Mouse (Mus musculus) MEL-GATA-1-ER (cell line): Measurements from ENCODE around the gene Zfp101.

Source experiments
- DNase-seq: peaks from one replicate; pipeline ENCODE4 v3.0.0-alpha.2; 2012; ENCODE audit warnings: low read depth; ENCODE audit errors: extremely low read depth

Zfp101 gene

DNA sequence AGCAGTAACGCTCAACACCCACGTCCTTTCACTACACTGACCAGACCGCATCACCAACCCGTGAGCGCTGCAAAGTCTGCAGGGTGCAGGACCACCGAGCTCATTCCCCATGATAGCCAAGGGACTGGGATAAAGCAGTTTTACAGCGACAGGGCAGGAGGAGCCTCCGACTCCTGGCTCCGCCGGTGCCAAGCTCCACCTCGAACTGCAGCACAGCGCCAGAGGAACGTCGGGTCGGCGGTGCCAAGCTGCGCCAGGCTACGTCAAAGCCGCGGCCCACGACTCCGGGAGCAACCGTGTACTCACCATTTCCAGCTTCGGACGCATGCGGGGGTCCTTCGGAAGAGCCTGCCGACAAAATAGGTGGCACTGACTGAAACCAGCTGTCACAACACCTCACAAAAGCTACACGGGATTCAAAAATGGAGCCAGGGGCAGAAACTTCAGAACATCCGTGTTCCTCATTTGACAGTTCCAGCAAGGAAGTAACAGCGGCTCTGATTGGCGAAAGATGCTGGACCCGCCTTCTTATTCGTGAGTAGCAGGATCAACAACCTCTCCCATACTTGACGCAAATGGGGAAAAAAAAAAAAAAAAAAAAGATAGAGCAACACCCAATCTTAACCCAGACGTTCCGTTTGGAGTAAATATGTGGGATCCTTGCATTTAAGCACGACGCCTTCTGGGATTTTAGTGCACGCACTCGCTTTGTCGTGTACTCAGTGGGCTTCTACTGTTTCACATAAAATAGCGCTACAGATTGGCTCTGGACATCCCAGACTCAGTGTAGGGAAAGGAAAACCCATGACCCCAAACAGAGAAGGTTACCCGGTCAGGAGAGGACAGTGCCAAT is at the start of gene Zfp101:
Gene Zfp101 (minus strand): TSS at position 460 of the 853 bp plus-strand sequence.
- DNase-seq: peak; percentile 97

GRCm38 (mm10) chr17:33441159-33441558 is 46.7 kb upstream of the Zfp101 start:
- DNase-seq: no peak

- no peak for DNase-seq
Observed at GRCm38 (mm10) chr17:33439922-33440321, 45.5 kb upstream of the Zfp101 start.

GRCm38 (mm10) chr17:33439148-33439547 is 44.7 kb upstream of the Zfp101 start:
- DNase-seq: peak; percentile 39

DNA sequence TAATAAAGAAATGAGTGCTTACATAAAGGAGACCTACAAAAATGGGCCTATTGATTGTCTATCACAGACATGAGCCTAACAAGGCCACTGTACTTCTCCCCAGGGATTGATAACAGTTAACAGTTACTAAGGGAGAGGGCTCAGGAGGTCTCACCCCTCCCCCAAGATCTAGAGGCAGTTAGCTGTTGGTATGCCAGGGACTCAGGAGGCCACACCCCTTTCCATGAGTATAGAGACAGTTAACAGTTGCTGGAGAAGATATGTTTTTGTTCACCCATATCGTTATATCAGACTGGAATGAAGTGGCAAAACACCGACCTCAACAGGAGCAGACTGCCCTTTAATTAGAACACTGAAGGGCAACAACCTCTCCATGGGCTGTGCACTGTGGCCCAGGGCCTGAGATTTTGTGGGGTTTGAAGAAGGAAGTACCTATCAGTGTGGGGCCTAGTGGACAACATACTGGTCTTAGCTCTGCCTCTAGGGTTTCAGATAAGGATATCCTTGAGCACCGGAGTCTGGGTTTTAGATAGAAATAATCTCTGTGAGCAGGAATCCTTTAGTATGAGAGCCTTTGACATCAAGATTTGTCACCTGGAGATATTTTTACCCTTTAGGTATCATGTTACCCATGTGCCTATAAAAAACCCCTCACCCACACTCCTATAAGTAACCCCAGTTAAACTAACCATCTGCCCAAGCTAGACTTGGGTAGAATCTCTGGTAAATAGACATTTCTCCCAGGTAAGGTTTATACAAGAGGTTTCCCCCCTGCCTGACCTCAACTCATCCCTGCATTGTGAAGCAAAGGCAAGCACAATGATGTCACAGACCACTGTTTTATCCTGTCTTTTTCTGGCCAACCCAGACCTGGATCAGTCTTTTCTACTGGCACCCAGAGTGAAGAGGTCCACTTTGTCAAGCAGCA is 37.8 kb upstream of the Zfp101 start, which contains the start of gene Actl9:
Gene Actl9 (plus strand): TSS at position 878 of the 928 bp plus-strand sequence.
- no peak for DNase-seq

DNA sequence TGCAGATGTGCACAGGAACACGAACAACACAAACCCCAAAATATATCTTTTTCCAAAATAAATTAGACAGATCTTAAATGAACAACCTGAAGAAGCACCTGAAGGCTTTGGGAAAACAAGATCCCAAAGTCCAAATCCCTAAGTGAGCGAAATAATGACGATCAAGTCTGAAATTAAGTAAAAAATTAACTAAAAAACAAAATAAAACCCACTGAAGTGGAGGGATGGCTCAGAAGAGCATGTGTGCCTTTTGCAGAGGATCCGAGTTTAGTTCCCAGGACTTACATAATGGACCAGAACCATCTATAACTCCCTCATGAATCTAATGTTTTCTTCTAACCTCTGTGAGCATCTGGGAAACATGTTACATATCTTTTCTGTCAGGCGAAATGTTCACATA is 2.2 kb downstream of the Zfp101 start:
- no peak for DNase-seq

- no peak for DNase-seq
Observed at GRCm38 (mm10) chr17:33385705-33386104, 8.7 kb downstream of the Zfp101 start.

- DNase-seq: no peak
Observed at GRCm38 (mm10) chr17:33372795-33373194, 21.6 kb downstream of the Zfp101 start.

DNA sequence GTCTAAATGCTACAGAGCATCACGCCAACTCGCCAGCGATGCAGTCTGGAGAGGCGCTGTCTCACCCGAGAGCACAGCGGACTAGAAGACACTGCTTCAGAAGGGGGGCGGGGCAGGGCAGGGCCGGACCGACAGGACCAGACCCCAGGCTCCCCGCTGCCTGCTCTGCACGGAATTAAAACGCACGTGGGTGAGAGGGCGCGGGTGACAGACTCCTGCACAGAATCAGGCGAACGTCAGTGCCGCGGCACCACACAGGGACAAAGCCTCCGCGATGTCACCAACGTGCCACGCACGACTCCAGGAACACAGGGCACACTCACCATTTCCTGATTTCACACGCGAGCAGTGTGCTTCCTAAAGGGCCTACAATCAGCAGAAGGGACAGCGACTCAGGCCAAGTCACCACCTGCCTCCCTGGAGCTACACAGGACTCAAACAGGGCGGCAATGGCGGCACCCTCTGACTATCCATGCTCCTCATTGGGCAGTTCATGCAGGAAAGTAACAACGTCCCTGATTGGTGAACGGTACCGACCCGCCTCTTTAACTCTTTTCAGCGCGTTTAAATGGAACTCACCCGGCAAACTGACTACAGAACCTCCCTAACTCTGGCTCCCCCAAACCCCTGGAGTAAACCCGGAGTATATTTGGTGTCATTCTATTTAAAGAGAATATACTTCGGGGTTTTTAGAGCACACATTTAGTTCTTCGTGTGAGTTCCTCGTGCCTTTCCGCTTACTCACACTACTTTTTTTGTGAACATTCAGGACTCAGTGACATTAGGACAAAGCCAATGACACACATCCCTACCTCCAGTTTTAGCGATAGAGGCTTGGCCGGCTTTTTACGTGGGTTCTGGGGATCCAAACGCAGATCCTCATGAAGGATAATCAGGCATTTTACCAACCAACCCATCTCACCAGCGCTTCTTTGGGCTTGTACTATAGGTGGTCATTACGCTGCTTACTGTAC is 35.7 kb downstream of the Zfp101 start, which contains the start of gene Zfp81:
Gene Zfp81 (minus strand): TSS at position 468 of the 974 bp plus-strand sequence.
- DNase-seq: peak; percentile 86

DNA sequence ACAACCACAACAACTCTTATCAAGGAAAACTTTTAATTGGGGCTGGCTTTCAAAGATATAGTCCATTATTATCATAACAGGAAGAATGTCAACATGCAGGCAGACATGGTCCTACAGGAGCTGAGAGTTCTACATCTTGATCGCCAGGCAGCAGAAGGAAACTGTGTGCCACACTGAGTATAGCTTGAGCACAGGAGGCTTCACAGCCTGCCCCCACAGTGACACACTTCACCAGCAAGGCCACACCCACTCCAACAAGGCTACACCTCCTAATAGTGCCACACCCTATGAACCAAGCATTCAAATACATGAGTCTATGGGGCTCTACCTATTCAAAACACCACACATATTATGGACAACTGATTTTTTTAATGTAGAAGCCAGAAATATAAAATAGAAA is 41.5 kb downstream of the Zfp101 start:
- no peak for DNase-seq
